Mouse (Mus musculus) brain, embryonic 14.5 days (tissue): ENCODE results near the gene Zfp536. TPM values are rescaled to one million over a fixed set of nuclear protein-coding genes. Genes with fewer than 3 reads are reported as not detected.
"Not testable (repeated sequence)": the region's sequence is repeated elsewhere in the genome, so short reads cannot be mapped to it uniquely, and the experiment has no call there.

Experiments
- DNase-seq: peaks from one replicate; pipeline ENCODE4 v3.0.0-alpha.2; 2011; ENCODE audit warnings: low read depth
- CTCF ChIP-seq: fragments of 200-500 bp; IDR thresholded peaks from 2 replicates; pipeline ENCODE4 v1.5.1; 2012; ENCODE audit warnings: inconsistent platforms, mild to moderate bottlenecking, moderate library complexity, borderline replicate concordance; ENCODE audit not compliant: insufficient read depth, insufficient read length; ENCODE audit errors: extremely low read depth
- POLR2A ChIP-seq: fragments of 200-500 bp; IDR thresholded peaks from 2 replicates; pipeline ENCODE4 v1.6.1; 2012; ENCODE audit warnings: mild to moderate bottlenecking, inconsistent platforms, borderline replicate concordance; ENCODE audit not compliant: poor library complexity, insufficient read depth, insufficient read length, severe bottlenecking; ENCODE audit errors: extremely low read depth
- polyA plus RNA-seq: library from polyadenylated mRNA; depleted of rRNA; stranded (reverse); fragments of >200 nt; gene quantifications from 2 replicates; pipeline ENCODE4 v1.2.3, GENCODE M21; 2012

The Zfp536 gene
- polyA plus RNA-seq, 1 experiment = 30.4 TPM

- DNase-seq = no peak
- TF ChIP-seq POLR2A (no peak), CTCF (no peak)
Measured at GRCm38 (mm10) chr7:37717071-37717470, 56.4 kb downstream of the Zfp536 start.

GRCm38 (mm10) chr7:37716626-37717025, 56.8 kb downstream of the Zfp536 start:
- TF ChIP-seq POLR2A (no peak), CTCF (no peak)
- DNase-seq = no peak

GRCm38 (mm10) chr7:37704464-37704863, 69.0 kb downstream of the Zfp536 start:
- no peak for DNase-seq
- TF ChIP-seq CTCF = no peak
- no peak for TF ChIP-seq POLR2A

GRCm38 (mm10) chr7:37697378-37697777, 76.1 kb downstream of the Zfp536 start:
- not testable (repeated sequence) for DNase-seq

DNA sequence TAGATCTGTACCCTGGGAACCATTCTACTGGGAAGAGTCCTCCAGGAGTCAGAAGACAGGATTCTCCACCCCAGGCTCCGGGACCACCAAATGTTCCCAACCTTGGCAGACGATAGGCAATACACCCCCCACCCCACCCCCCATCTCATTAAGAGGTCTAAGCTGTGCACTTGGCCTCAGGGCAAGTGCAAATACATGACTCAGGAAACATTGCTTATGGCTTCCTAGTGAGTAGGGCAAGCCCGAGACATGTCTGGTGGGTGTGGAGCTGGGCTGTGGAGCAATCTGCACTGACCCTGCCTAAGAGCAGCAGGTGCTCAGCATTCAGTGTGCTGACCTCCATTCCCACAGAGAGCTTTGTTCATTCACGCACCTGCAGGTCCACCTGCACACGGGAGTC, 78.4 kb downstream of the Zfp536 start:
- DNase-seq = peak; percentile 58

GRCm38 (mm10) chr7:37690606-37691005, 82.8 kb downstream of the Zfp536 start:
- DNase-seq = peak; percentile 70
- TF ChIP-seq POLR2A = no peak
- TF ChIP-seq CTCF = no peak

More for the DNA sequence above, 78.4 kb downstream of the Zfp536 start:
- TF ChIP-seq POLR2A = no peak
- TF ChIP-seq CTCF = no peak

GRCm38 (mm10) chr7:37689561-37690305, 83.7 kb downstream of the Zfp536 start:
- DNase-seq = peak; percentile 96
- TF ChIP-seq POLR2A = no peak
- TF ChIP-seq CTCF = no peak

GRCm38 (mm10) chr7:37689107-37689511, 84.3 kb downstream of the Zfp536 start:
- peak; percentile 82 for DNase-seq
- TF ChIP-seq POLR2A = no peak
- no peak for TF ChIP-seq CTCF

- TF ChIP-seq POLR2A (no peak), CTCF (no peak)
- DNase-seq = no peak
Measured at GRCm38 (mm10) chr7:37686366-37686765, 87.1 kb downstream of the Zfp536 start.

DNA sequence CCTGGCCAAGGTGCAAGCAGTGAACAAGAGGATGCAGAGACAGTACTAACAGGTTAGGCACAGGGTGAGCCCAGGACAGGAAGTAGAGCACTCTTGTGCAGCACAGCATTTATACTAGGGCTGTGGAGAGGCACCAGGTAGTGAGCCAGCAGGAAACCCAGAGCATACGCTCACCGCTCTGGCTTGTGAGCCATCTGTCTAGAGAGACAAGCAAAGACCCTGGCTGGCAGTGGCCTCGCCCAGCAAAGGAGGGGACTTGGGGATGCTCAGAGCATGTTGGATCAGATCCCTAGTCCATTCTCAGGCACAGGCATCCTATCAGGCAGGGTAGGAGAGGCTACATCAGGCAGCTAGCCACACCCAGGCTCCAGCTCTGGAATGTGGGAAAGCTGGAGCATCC, 88.2 kb downstream of the Zfp536 start:
- no peak for DNase-seq

GRCm38 (mm10) chr7:37681335-37681734, 92.1 kb downstream of the Zfp536 start:
- TF ChIP-seq POLR2A (no peak), CTCF (no peak)
- no peak for DNase-seq

More for the DNA sequence above, 88.2 kb downstream of the Zfp536 start:
- TF ChIP-seq POLR2A (no peak), CTCF (no peak)

GRCm38 (mm10) chr7:37663676-37664365, 109.6 kb downstream of the Zfp536 start:
- TF ChIP-seq CTCF (no peak), POLR2A (no peak)
- no peak for DNase-seq

DNA sequence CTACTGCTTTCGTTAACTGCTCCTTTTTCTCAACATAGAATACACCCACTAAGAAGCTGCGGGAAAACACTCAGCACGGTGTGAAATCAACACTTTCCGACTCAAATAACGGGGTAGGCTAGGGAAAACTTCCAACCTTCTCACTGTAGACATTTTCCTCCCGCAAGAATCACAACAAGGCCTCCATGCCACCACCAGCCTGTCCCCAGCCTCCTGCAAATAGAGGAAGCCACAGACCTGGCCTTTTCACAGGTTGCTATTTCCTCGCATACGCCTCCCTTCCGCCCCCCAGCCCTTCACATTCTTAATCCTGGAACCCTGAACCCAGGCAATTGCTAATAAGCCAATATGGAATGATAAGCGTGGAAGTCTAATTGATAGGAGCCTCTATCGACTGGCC, 124.8 kb downstream of the Zfp536 start:
- TF ChIP-seq CTCF = no peak
- DNase-seq = peak; percentile 32
